Comparison of ENCODE assay signal across 32 mouse cellular contexts in genomic region chr9:58059920-58060319, GRCm38 (mm10). TPM values are rescaled to one million over a fixed set of nuclear protein-coding genes. Genes with fewer than 3 reads are reported as not detected.
DNase-seq lines count a peak whose midpoint lies in the region; ATAC-seq lines count a peak whose summit lies in the region.
"Had no signal": no experiment of that assay in that cellular context is flagged by ENCODE, and none has a peak within 500 bp of the region (broad histone marks: within the 10 kb centered on the region; RNA-seq: fewer than 3 reads in every experiment).

No protein-coding gene starts in this region.

- no peak overlapping the region for H3K4me2 ChIP-seq in hindbrain, embryonic 12.5 days (replicated peaks)
- H3K4me2 ChIP-seq in neural tube, embryonic 13.5 days, result no peak overlapping the region
- H3K4me2 ChIP-seq in midbrain, embryonic 12.5 days (replicated peaks), result no peak overlapping the region
- H3K4me2 ChIP-seq: embryonic facial prominence, embryonic 12.5 days; heart, embryonic 15.5 days; intestine, embryonic 15.5 days; limb, embryonic 12.5 days; liver, embryonic 15.5 days; lung, embryonic 15.5 days had no signal

- ATAC-seq in hindbrain, embryonic 12.5 days (ENCODE audit: low FRiP score), result no peak
- no peak for ATAC-seq in neural tube, embryonic 13.5 days (ENCODE audit: low read depth)
- ATAC-seq in midbrain, embryonic 12.5 days (ENCODE audit: low FRiP score, low read depth), result no peak
- ATAC-seq: intestine, embryonic 15.5 days had no signal

- no peak overlapping the region for H3K9ac ChIP-seq in hindbrain, embryonic 12.5 days
- H3K9ac ChIP-seq in neural tube, embryonic 13.5 days, result no peak overlapping the region
- H3K9ac ChIP-seq in midbrain, embryonic 12.5 days (replicated peaks), result no peak overlapping the region
- H3K9ac ChIP-seq: embryonic facial prominence, embryonic 12.5 days; heart, embryonic 15.5 days; intestine, embryonic 15.5 days; limb, embryonic 12.5 days; liver, embryonic 15.5 days; lung, embryonic 15.5 days had no signal

- no peaks in the 10 kb centered on the region for H3K36me3 ChIP-seq in hindbrain, embryonic 12.5 days
- no peaks in the 10 kb centered on the region for H3K36me3 ChIP-seq in hindbrain, embryonic 10.5 days
- H3K36me3 ChIP-seq in neural tube, embryonic 13.5 days, result no peaks in the 10 kb centered on the region
- no peaks in the 10 kb centered on the region for H3K36me3 ChIP-seq in midbrain, embryonic 12.5 days
- H3K36me3 ChIP-seq: embryonic facial prominence, embryonic 12.5 days; heart, embryonic 10.5 days; heart, embryonic 15.5 days; intestine, embryonic 15.5 days; limb, embryonic 12.5 days; liver, embryonic 15.5 days; lung, embryonic 15.5 days had no signal

- H3K9me3 ChIP-seq in hindbrain, embryonic 12.5 days (replicated peaks), result no peaks in the 10 kb centered on the region
- no peaks in the 10 kb centered on the region for H3K9me3 ChIP-seq in hindbrain, embryonic 10.5 days
- H3K9me3 ChIP-seq in neural tube, embryonic 13.5 days, result no peaks in the 10 kb centered on the region
- no peaks in the 10 kb centered on the region for H3K9me3 ChIP-seq in midbrain, embryonic 12.5 days
- H3K9me3 ChIP-seq: embryonic facial prominence, embryonic 12.5 days; heart, embryonic 10.5 days; heart, embryonic 15.5 days; intestine, embryonic 15.5 days; limb, embryonic 12.5 days; liver, embryonic 15.5 days; lung, embryonic 15.5 days had no signal

- DNase-seq in hindbrain, embryonic 10.5 days (ENCODE audit: low spot score), result no peak
- DNase-seq in neural tube, embryonic 10.5 days (ENCODE audit: extremely low spot score, low spot score), result no peak
- DNase-seq in lung, postnatal 4 days, result no peak
- no peak for DNase-seq in kidney, postnatal 4 days
- no peak for DNase-seq in left cerebral cortex, postnatal 14 days (ENCODE audit: low spot score in 2 of 2)
- DNase-seq: adrenal gland, postnatal 14 days; cerebellum, adult 11-12 months; cerebellum, adult 9-11 months; embryo, embryonic 11 days; gastrocnemius, postnatal 25 days; heart, adult 11 months; kidney, adult 2 months; spleen, adult 18-20 months; thymus, postnatal 14 days had no signal

- intact Hi-C loops in left cerebral cortex, postnatal 14 days (cut with DNase I), result no loop called here

- H3K4me3 ChIP-seq in hindbrain, embryonic 12.5 days, result no peak overlapping the region
- H3K4me3 ChIP-seq in hindbrain, embryonic 10.5 days, result no peak overlapping the region
- H3K4me3 ChIP-seq in neural tube, embryonic 13.5 days, result no peak overlapping the region
- H3K4me3 ChIP-seq in midbrain, embryonic 12.5 days, result no peak overlapping the region
- H3K4me3 ChIP-seq: embryonic facial prominence, embryonic 12.5 days; heart, embryonic 10.5 days; heart, embryonic 15.5 days; intestine, embryonic 15.5 days; limb, embryonic 12.5 days; liver, embryonic 15.5 days; lung, embryonic 15.5 days had no signal

- WGBS in hindbrain, embryonic 12.5 days, result 42% methylated on average over 1 of the region's 1 CpGs
- 47% methylated on average over 1 of the region's 1 CpGs for WGBS in hindbrain, embryonic 10.5 days
- 33% methylated on average over 1 of the region's 1 CpGs for whole genome bisulfite sequencing in neural tube, embryonic 13.5 days
- 39% methylated on average over 1 of the region's 1 CpGs for WGBS in midbrain, embryonic 12.5 days

- H3K27ac ChIP-seq in hindbrain, embryonic 12.5 days, result peak overlapping the region; percentile 82
- H3K27ac ChIP-seq in hindbrain, embryonic 10.5 days, result no peak overlapping the region
- H3K27ac ChIP-seq in neural tube, embryonic 13.5 days (replicated peaks), result 0 out of 2 replicates have a peak overlapping the region, but pooled peaks have one; percentile 67
- H3K27ac ChIP-seq in midbrain, embryonic 12.5 days (replicated peaks), result peak overlapping the region; percentile 88
- H3K27ac ChIP-seq: embryonic facial prominence, embryonic 12.5 days; heart, embryonic 10.5 days; heart, embryonic 15.5 days; intestine, embryonic 15.5 days; kidney, postnatal 0 days; limb, embryonic 12.5 days; liver, embryonic 15.5 days; lung, embryonic 15.5 days had no signal

- H3K27me3 ChIP-seq in hindbrain, embryonic 12.5 days, result peaks cover 27% of the 10 kb centered on the region
- peaks cover 24% of the 10 kb centered on the region for H3K27me3 ChIP-seq in hindbrain, embryonic 10.5 days (ENCODE audit: insufficient read depth, poor library complexity, severe bottlenecking)
- H3K27me3 ChIP-seq in neural tube, embryonic 13.5 days, result peaks cover 40% of the 10 kb centered on the region
- peaks cover 32% of the 10 kb centered on the region for H3K27me3 ChIP-seq in midbrain, embryonic 12.5 days

- peaks cover 56% of the 10 kb centered on the region for H3K4me1 ChIP-seq in hindbrain, embryonic 12.5 days
- peaks cover 48% of the 10 kb centered on the region for H3K4me1 ChIP-seq in hindbrain, embryonic 10.5 days (replicated peaks)
- H3K4me1 ChIP-seq in neural tube, embryonic 13.5 days (replicated peaks), result peaks cover 59% of the 10 kb centered on the region
- H3K4me1 ChIP-seq in midbrain, embryonic 12.5 days, result peaks cover 55% of the 10 kb centered on the region
- H3K4me1 ChIP-seq: intestine, embryonic 15.5 days; liver, embryonic 15.5 days; lung, embryonic 15.5 days had no signal

RNA-seq across cellular contexts. Expression of gene Stra6, which starts 3.7 kb away (rescaled TPM):
- polyA plus RNA-seq in hindbrain, embryonic 12.5 days (2016; fragmentation: Nextera tagmentation; extraction: Ambion mirVana), result 14.8 and 17.6 TPM in 2 replicates
- polyA plus RNA-seq in hindbrain, embryonic 10.5 days (2016; fragmentation: Nextera tagmentation; extraction: Ambion mirVana), result 11.2 and 15.8 TPM in 2 replicates
- polyA plus RNA-seq in neural tube, embryonic 13.5 days (2015; fragmentation: Nextera tagmentation; extraction: Ambion mirVana), result 47.5 and 48.5 TPM in 2 replicates
- 8.6 and 9.1 TPM in 2 replicates for polyA plus RNA-seq in midbrain, embryonic 12.5 days (2016; fragmentation: Nextera tagmentation; extraction: Ambion mirVana)
- total RNA-seq in left cerebral cortex, postnatal 14 days (2021), result 10 to 100 TPM in 1 of 2 experiments, 1 to 10 TPM in 1; 7.7 to 10.4 TPM
- total RNA-seq: liver, adult 2 months; megakaryocyte, adult 5-6 weeks; MEL; monocyte, adult 5-6 weeks; neutrophil, adult 5-6 weeks had no signal
- polyA plus RNA-seq: liver, adult 2 months had no signal

RNA-seq across cellular contexts. Expression of gene Cyp11a1, which starts 53.7 kb away (rescaled TPM):
- 0.17 and 0.38 TPM in 2 replicates for polyA plus RNA-seq in hindbrain, embryonic 12.5 days (2016; fragmentation: Nextera tagmentation; extraction: Ambion mirVana)
- not detected in 2 replicates for polyA plus RNA-seq in hindbrain, embryonic 10.5 days (2016; fragmentation: Nextera tagmentation; extraction: Ambion mirVana)
- polyA plus RNA-seq in neural tube, embryonic 13.5 days (2015; fragmentation: Nextera tagmentation; extraction: Ambion mirVana), result 0.14 and 0.18 TPM in 2 replicates
- polyA plus RNA-seq in midbrain, embryonic 12.5 days (2016; fragmentation: Nextera tagmentation; extraction: Ambion mirVana), result 0.42 TPM in 1 of 2 replicates, not detected in the other
- total RNA-seq in left cerebral cortex, postnatal 14 days (2021), result 1 to 10 TPM; 5.2 to 5.7 TPM
- total RNA-seq: heart, postnatal 25 days; liver, adult 2 months; MEL had no signal
- polyA plus RNA-seq: liver, adult 2 months had no signal

RNA-seq across cellular contexts. Expression of gene Ccdc33, which starts 58.7 kb away (rescaled TPM):
- 1.0 and 1.5 TPM in 2 replicates for polyA plus RNA-seq in hindbrain, embryonic 12.5 days (2016; fragmentation: Nextera tagmentation; extraction: Ambion mirVana)
- polyA plus RNA-seq in hindbrain, embryonic 10.5 days (2016; fragmentation: Nextera tagmentation; extraction: Ambion mirVana), result 0.90 and 0.99 TPM in 2 replicates
- polyA plus RNA-seq in neural tube, embryonic 13.5 days (2015; fragmentation: Nextera tagmentation; extraction: Ambion mirVana), result 0.33 and 0.58 TPM in 2 replicates
- 0.64 and 1.0 TPM in 2 replicates for polyA plus RNA-seq in midbrain, embryonic 12.5 days (2016; fragmentation: Nextera tagmentation; extraction: Ambion mirVana)
- total RNA-seq in left cerebral cortex, postnatal 14 days (2021), result 1 to 10 TPM in 1 of 2 experiments, under 1 TPM in 1; 0.42 to 1.3 TPM
- total RNA-seq: adrenal gland, postnatal 14 days; gastrocnemius, postnatal 25 days; heart, postnatal 25 days; liver, adult 2 months; megakaryocyte, adult 5-6 weeks; MEL; monocyte, adult 5-6 weeks; neutrophil, adult 5-6 weeks had no signal
- polyA plus RNA-seq: heart, embryonic 10.5 days; heart, embryonic 15.5 days; kidney, adult 2 months; liver, adult 2 months; liver, embryonic 15.5 days; stomach, embryonic 16.5 days had no signal
